Mouse (Mus musculus) retina, adult 2 months (tissue): ENCODE data around the gene Hand1.
"Not testable (repeated sequence)": the region's sequence is repeated elsewhere in the genome, so short reads cannot be mapped to it uniquely, and the experiment has no call there.

Source experiments
- DNase-seq: peaks from one replicate; pipeline ENCODE4 v3.0.0-alpha.2; 2012; ENCODE audit warnings: low read depth, low spot score

Gene Hand1

GRCm38 (mm10) chr11:57832552-57833201 is at the start of gene Hand1:
Gene Hand1, minus strand, starts transcription at chr11:57832818.
- DNase-seq = no peak

GRCm38 (mm10) chr11:57876157-57876556 is 43.5 kb upstream of the Hand1 start:
- DNase-seq = no peak

- DNase-seq = no peak
Measured at GRCm38 (mm10) chr11:57873014-57873413, 40.4 kb upstream of the Hand1 start.

GRCm38 (mm10) chr11:57868753-57869460 is 36.3 kb upstream of the Hand1 start:
- peak; percentile 13 for DNase-seq

GRCm38 (mm10) chr11:57866466-57866865 is 33.8 kb upstream of the Hand1 start:
- no peak for DNase-seq

- no peak for DNase-seq
Measured at GRCm38 (mm10) chr11:57864577-57864976, 32.0 kb upstream of the Hand1 start.

GRCm38 (mm10) chr11:57862088-57862487 is 29.5 kb upstream of the Hand1 start:
- DNase-seq = no peak

- no peak for DNase-seq
Measured at GRCm38 (mm10) chr11:57857709-57858108, 25.1 kb upstream of the Hand1 start.

- DNase-seq = no peak
Measured at GRCm38 (mm10) chr11:57853571-57853970, 21.0 kb upstream of the Hand1 start.

- DNase-seq = no peak
Measured at GRCm38 (mm10) chr11:57850931-57851330, 18.3 kb upstream of the Hand1 start.

GRCm38 (mm10) chr11:57850298-57850697 is 17.7 kb upstream of the Hand1 start:
- no peak for DNase-seq

GRCm38 (mm10) chr11:57847396-57847795 is 14.8 kb upstream of the Hand1 start:
- DNase-seq = no peak

- DNase-seq = not testable (repeated sequence)
Measured at GRCm38 (mm10) chr11:57846421-57847363, 14.1 kb upstream of the Hand1 start.

GRCm38 (mm10) chr11:57841391-57841790 is 8.8 kb upstream of the Hand1 start:
- no peak for DNase-seq

GRCm38 (mm10) chr11:57840986-57841385 is 8.4 kb upstream of the Hand1 start:
- no peak for DNase-seq

- no peak for DNase-seq
Measured at GRCm38 (mm10) chr11:57837861-57838680, 5.5 kb upstream of the Hand1 start.

- no peak for DNase-seq
Measured at GRCm38 (mm10) chr11:57836872-57837680, 4.5 kb upstream of the Hand1 start.

GRCm38 (mm10) chr11:57836401-57836800 is 3.8 kb upstream of the Hand1 start:
- no peak for DNase-seq

GRCm38 (mm10) chr11:57835931-57836330 is 3.3 kb upstream of the Hand1 start:
- DNase-seq = no peak

- DNase-seq = no peak
Measured at GRCm38 (mm10) chr11:57835331-57835730, 2.7 kb upstream of the Hand1 start.
